Mouse (Mus musculus): ENCODE measurements around the gene Polq. TPM values are rescaled to one million over a fixed set of nuclear protein-coding genes. Genes with fewer than 3 reads are reported as not detected.

Polq gene
- polyA plus RNA-seq, 1 experiment from 2014 or later, result 3.4 TPM

DNA sequence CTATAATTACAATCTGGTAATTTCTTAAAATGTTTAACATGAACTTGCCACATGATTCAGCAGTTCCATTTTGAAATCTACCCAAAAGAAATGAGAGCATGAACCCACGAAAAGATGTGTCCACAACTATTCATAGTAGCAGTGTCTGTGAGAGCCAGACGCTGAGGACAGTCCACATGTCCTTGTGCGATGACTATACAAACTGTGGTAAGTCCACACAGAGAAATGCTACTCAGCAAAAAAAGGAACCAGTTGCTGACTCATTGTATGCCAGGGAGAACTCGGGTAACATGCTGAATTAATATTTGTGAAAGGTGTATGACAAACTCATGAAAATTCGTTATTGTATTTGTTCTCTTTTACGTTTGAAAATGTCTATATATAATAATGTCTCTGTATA, 13.9 kb upstream of the Polq start:
- Histone ChIP-seq H3K27ac (replicated peaks; ENCODE audit: low read depth, low read length) (no peak overlapping the region), H3K9me3 (ENCODE audit: control insufficient read depth, low read length) (no peaks in the 10 kb centered on the region), H3K4me1 (ENCODE audit: control insufficient read depth, insufficient read depth, low read length) (no peaks in the 10 kb centered on the region), H3K4me2 (ENCODE audit: low read length) (no peak overlapping the region), H3K27me3 (ENCODE audit: control insufficient read depth, insufficient read depth, low read length) (no peaks in the 10 kb centered on the region), H3K9ac (replicated peaks; ENCODE audit: low read length) (no peak overlapping the region), H3K36me3 (ENCODE audit: control insufficient read depth, insufficient read depth, low read length) (no peaks in the 10 kb centered on the region), H3K4me3 (replicated peaks; ENCODE audit: low read depth, low read length) (no peak overlapping the region)
- DNase-seq (no peak), ATAC-seq (ENCODE audit: low FRiP score, low TSS enrichment) (no peak)
- whole genome bisulfite sequencing, result 83% methylated on average over 6 of the region's 6 CpGs

DNA sequence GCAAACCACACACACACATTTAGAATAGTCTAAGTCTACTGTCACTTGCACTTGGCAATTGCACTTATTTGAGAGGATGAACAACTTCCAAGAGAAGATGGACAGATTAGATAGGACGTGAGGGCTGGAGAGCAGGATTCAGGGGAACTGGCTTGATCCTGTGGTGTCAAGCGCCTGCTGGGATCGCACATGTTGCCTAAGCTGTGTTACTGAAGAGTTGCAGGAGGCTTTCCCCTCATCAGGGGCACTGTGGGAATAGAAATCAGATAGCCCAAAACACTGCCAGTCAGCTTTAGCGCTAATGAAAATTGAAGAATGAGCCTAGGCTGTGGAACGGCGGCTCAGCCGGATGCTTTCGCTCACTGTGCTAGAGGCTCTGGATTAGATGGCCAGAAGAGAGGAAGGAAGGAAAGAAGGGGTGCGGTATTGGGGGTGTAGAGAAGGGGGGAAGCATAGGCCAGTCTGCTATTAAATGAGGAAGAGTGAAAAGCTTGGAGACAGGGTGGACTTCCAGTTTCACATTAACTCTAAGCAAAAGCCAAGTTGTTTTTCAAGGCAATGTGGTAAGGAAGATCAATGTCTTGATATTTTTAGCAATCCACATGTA, 12.1 kb upstream of the Polq start:
- WGBS, result 87% methylated on average over 9 of the region's 9 CpGs
- ATAC-seq (ENCODE audit: low FRiP score, low TSS enrichment), result no peak
- H3K4me3 ChIP-seq (replicated peaks; ENCODE audit: low read depth, low read length), result no peak overlapping the region
- no peak overlapping the region for H3K27ac ChIP-seq (replicated peaks; ENCODE audit: low read depth, low read length)
- no peaks in the 10 kb centered on the region for H3K36me3 ChIP-seq (ENCODE audit: control insufficient read depth, insufficient read depth, low read length)
- H3K9me3 ChIP-seq (ENCODE audit: control insufficient read depth, low read length), result no peaks in the 10 kb centered on the region
- no peaks in the 10 kb centered on the region for H3K27me3 ChIP-seq (ENCODE audit: control insufficient read depth, insufficient read depth, low read length)
- no peaks in the 10 kb centered on the region for H3K4me1 ChIP-seq (ENCODE audit: control insufficient read depth, insufficient read depth, low read length)
- no peak overlapping the region for H3K4me2 ChIP-seq (ENCODE audit: low read length)
- DNase-seq, result no peak
- H3K9ac ChIP-seq (replicated peaks; ENCODE audit: low read length), result no peak overlapping the region

DNA sequence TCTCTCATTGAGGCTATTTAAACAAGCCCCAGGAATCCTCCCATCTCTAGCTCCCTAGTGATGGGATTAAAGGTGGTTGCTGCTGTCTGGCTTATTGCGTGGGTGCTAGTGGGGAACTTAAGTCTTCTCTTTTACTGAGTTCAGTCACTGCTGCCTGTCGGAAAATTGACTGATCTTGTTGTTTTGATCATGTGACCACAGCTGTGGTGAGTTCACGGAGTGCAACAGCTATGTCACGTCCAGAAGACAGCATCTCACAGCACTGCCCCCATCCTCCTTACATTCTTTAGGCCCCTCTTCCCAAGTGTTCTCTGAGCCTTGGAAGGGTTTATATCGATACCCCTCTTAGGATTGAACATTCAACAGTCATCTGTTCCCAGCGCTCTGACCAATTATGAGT, 2.3 kb upstream of the Polq start:
- Histone ChIP-seq H3K9me3 (ENCODE audit: control insufficient read depth, low read length) (no peaks in the 10 kb centered on the region), H3K4me2 (ENCODE audit: low read length) (no peak overlapping the region), H3K36me3 (ENCODE audit: control insufficient read depth, insufficient read depth, low read length) (no peaks in the 10 kb centered on the region), H3K27ac (replicated peaks; ENCODE audit: low read depth, low read length) (no peak overlapping the region), H3K9ac (replicated peaks; ENCODE audit: low read length) (no peak overlapping the region), H3K4me1 (ENCODE audit: control insufficient read depth, insufficient read depth, low read length) (peaks cover 10% of the 10 kb centered on the region), H3K27me3 (ENCODE audit: control insufficient read depth, insufficient read depth, low read length) (no peaks in the 10 kb centered on the region), H3K4me3 (replicated peaks; ENCODE audit: low read depth, low read length) (no peak overlapping the region)
- DNase-seq, result no peak
- WGBS, result 73% methylated on average over 6 of the region's 6 CpGs
- ATAC-seq (ENCODE audit: low FRiP score, low TSS enrichment), result no peak

DNA sequence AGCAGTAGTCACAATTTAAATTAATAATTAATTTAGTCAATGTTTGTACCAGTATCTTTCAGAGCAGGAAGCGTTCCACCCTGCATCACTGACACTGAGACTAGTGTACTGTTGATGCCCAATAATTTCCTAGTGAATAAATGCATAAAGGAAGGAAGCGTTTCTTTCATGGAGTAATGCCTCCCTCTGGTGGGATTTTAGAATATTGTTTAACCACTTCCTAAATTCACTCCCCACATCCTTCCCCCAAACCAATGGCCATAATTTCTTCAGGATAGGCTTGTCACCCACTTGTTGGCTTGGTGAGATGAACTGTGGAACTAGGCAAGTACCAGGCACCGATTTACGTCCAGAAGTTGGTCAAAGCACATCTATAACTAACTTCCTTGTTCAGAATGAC, 1.2 kb upstream of the Polq start:
- Histone ChIP-seq H3K4me3 (replicated peaks; ENCODE audit: low read depth, low read length) (no peak overlapping the region), H3K36me3 (ENCODE audit: control insufficient read depth, insufficient read depth, low read length) (no peaks in the 10 kb centered on the region), H3K9me3 (ENCODE audit: control insufficient read depth, low read length) (no peaks in the 10 kb centered on the region), H3K27ac (replicated peaks; ENCODE audit: low read depth, low read length) (no peak overlapping the region), H3K27me3 (ENCODE audit: control insufficient read depth, insufficient read depth, low read length) (no peaks in the 10 kb centered on the region), H3K4me2 (ENCODE audit: low read length) (no peak overlapping the region), H3K9ac (replicated peaks; ENCODE audit: low read length) (no peak overlapping the region), H3K4me1 (ENCODE audit: control insufficient read depth, insufficient read depth, low read length) (peaks cover 10% of the 10 kb centered on the region)
- DNase-seq, result peak; percentile 85
- 56% methylated on average over 4 of the region's 4 CpGs for WGBS
- ATAC-seq (ENCODE audit: low FRiP score, low TSS enrichment), result peak; percentile 46

DNA sequence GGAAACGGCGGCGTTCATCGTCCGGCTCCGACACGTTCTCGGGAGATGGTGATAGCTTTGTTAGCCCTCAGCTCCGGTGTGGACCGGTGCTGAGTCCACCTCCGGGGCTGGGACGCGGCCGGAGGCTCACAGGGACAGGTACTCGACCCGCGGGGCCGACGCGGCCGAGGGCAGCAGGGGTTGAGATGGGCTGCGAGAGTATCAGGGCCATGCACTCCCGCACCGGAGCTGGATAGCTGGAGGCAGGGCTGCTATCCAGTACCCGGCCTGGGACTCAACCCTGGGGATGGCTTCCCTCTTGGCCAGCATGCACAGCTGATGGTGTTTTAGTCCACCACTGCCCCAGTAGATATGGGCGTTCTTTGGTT, 320 bp downstream of the Polq start:
- no peaks in the 10 kb centered on the region for H3K27me3 ChIP-seq (ENCODE audit: control insufficient read depth, insufficient read depth, low read length)
- H3K4me2 ChIP-seq (ENCODE audit: low read length), result peak overlapping the region; percentile 93
- peak overlapping the region; percentile 77 for H3K4me3 ChIP-seq (replicated peaks; ENCODE audit: low read depth, low read length)
- H3K27ac ChIP-seq (replicated peaks; ENCODE audit: low read depth, low read length), result no peak overlapping the region
- ATAC-seq (ENCODE audit: low FRiP score, low TSS enrichment) (peak; percentile 59), DNase-seq (no peak)
- WGBS, result under 1% methylated on average over 26 of the region's 26 CpGs
- peak overlapping the region; percentile 60 for H3K9ac ChIP-seq (replicated peaks; ENCODE audit: low read length)
- peaks cover 10% of the 10 kb centered on the region for H3K4me1 ChIP-seq (ENCODE audit: control insufficient read depth, insufficient read depth, low read length)
- no peaks in the 10 kb centered on the region for H3K9me3 ChIP-seq (ENCODE audit: control insufficient read depth, low read length)
- no peaks in the 10 kb centered on the region for H3K36me3 ChIP-seq (ENCODE audit: control insufficient read depth, insufficient read depth, low read length)

DNA sequence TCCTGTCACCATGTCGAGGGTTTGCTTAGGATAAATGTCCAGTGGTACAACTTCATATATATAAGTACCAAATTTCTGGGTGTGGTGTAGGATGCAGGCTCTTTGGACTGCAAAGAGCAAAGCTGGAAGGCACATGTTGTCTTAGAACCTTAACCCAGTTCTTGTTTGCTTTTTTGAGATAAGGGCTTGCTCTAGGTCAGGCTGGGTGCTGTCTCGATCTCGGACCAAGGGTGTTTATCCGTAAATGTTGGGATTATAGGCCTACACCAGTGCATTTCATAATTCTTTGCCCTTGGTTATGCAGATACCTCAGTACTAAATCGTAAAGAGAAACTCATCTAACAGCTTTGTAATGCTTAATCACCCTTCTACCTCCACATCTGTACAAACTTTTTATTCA, 750 bp downstream of the Polq start:
- peak overlapping the region; percentile 93 for H3K4me2 ChIP-seq (ENCODE audit: low read length)
- H3K4me3 ChIP-seq (replicated peaks; ENCODE audit: low read depth, low read length), result peak overlapping the region; percentile 77
- H3K9me3 ChIP-seq (ENCODE audit: control insufficient read depth, low read length), result no peaks in the 10 kb centered on the region
- H3K4me1 ChIP-seq (ENCODE audit: control insufficient read depth, insufficient read depth, low read length), result peaks cover 10% of the 10 kb centered on the region
- 57% methylated on average over 5 of the region's 5 CpGs for WGBS
- no peaks in the 10 kb centered on the region for H3K36me3 ChIP-seq (ENCODE audit: control insufficient read depth, insufficient read depth, low read length)
- no peak for DNase-seq
- no peaks in the 10 kb centered on the region for H3K27me3 ChIP-seq (ENCODE audit: control insufficient read depth, insufficient read depth, low read length)
- no peak for ATAC-seq (ENCODE audit: low FRiP score, low TSS enrichment)
- no peak overlapping the region for H3K27ac ChIP-seq (replicated peaks; ENCODE audit: low read depth, low read length)
- peak overlapping the region; percentile 60; the same call in 1 of the 2 replicates for H3K9ac ChIP-seq (replicated peaks; ENCODE audit: low read length)

DNA sequence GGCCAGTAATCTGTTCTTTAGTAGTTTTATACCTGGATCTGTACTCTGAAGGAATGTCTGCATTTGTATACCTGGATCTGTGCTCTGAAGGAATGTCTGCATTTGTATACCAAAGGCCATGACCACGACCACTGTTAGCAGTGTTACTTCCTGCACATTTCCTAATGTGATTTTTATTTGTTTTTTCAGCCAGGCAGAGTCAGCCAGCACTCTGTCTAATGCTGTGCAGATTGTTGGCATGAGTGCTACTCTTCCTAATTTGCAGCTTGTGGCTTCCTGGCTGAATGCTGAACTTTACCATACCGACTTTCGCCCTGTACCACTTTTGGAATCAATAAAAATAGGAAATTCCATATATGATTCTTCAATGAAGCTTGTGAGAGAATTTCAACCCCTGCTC, 16.0 kb downstream of the Polq start:
- Histone ChIP-seq H3K36me3 (ENCODE audit: control insufficient read depth, insufficient read depth, low read length) (no peaks in the 10 kb centered on the region), H3K9ac (replicated peaks; ENCODE audit: low read length) (no peak overlapping the region), H3K9me3 (ENCODE audit: control insufficient read depth, low read length) (no peaks in the 10 kb centered on the region), H3K27me3 (ENCODE audit: control insufficient read depth, insufficient read depth, low read length) (no peaks in the 10 kb centered on the region), H3K4me1 (ENCODE audit: control insufficient read depth, insufficient read depth, low read length) (no peaks in the 10 kb centered on the region), H3K4me3 (replicated peaks; ENCODE audit: low read depth, low read length) (no peak overlapping the region), H3K27ac (replicated peaks; ENCODE audit: low read depth, low read length) (no peak overlapping the region), H3K4me2 (ENCODE audit: low read length) (no peak overlapping the region)
- ATAC-seq (ENCODE audit: low FRiP score, low TSS enrichment) (no peak), DNase-seq (no peak)
- 91% methylated on average over 3 of the region's 3 CpGs for WGBS

DNA sequence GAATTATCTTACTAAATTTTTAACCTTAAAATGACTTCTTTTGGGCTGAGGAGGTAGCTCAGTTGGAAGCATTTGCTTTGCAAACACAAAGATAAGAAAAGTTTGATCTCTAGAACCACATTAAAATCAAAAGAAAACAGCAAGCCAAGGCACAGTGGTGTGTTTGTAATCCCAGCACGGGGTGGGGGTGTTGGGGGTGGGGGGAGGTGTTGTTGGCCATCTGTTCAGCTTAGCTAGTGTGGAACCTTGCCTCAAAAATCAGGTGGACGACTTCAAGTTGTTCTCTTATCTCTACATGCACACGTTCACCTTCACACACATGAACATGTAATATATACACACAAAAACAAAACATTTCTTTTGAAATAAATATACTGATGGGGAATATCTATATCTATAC, 20.4 kb downstream of the Polq start:
- DNase-seq (no peak), ATAC-seq (ENCODE audit: low FRiP score, low TSS enrichment) (no peak)
- H3K9me3 ChIP-seq (ENCODE audit: control insufficient read depth, low read length), result no peaks in the 10 kb centered on the region
- H3K4me3 ChIP-seq (replicated peaks; ENCODE audit: low read depth, low read length), result no peak overlapping the region
- no peak overlapping the region for H3K27ac ChIP-seq (replicated peaks; ENCODE audit: low read depth, low read length)
- H3K9ac ChIP-seq (replicated peaks; ENCODE audit: low read length), result no peak overlapping the region
- 85% methylated on average over 3 of the region's 3 CpGs for WGBS
- H3K4me2 ChIP-seq (ENCODE audit: low read length), result no peak overlapping the region
- H3K4me1 ChIP-seq (ENCODE audit: control insufficient read depth, insufficient read depth, low read length), result no peaks in the 10 kb centered on the region
- H3K27me3 ChIP-seq (ENCODE audit: control insufficient read depth, insufficient read depth, low read length), result no peaks in the 10 kb centered on the region
- H3K36me3 ChIP-seq (ENCODE audit: control insufficient read depth, insufficient read depth, low read length), result peaks cover 10% of the 10 kb centered on the region; the same call in 1 of the 2 replicates

DNA sequence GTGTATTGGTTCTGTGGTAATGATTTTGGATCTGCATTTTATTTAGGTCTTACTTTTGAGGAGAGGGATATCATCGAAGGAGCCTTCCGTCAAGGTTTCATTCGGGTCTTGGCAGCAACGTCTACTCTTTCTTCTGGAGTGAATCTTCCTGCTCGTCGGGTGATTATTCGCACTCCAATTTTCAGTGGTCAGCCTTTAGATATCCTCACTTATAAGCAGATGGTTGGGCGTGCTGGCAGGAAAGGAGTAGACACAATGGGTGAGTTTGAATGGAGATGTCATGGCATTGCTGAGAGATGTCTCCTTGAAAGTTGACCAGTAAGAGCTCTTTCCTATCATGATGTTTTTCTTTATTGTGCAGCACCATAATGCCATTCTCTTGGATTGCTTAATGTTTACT, 23.2 kb downstream of the Polq start:
- Histone ChIP-seq H3K4me2 (ENCODE audit: low read length) (no peak overlapping the region), H3K27ac (replicated peaks; ENCODE audit: low read depth, low read length) (no peak overlapping the region), H3K9ac (replicated peaks; ENCODE audit: low read length) (no peak overlapping the region), H3K36me3 (ENCODE audit: control insufficient read depth, insufficient read depth, low read length) (peaks cover 10% of the 10 kb centered on the region; the same call in 1 of the 2 replicates), H3K9me3 (ENCODE audit: control insufficient read depth, low read length) (no peaks in the 10 kb centered on the region), H3K4me3 (replicated peaks; ENCODE audit: low read depth, low read length) (no peak overlapping the region), H3K4me1 (ENCODE audit: control insufficient read depth, insufficient read depth, low read length) (no peaks in the 10 kb centered on the region), H3K27me3 (ENCODE audit: control insufficient read depth, insufficient read depth, low read length) (no peaks in the 10 kb centered on the region)
- WGBS, result 93% methylated on average over 8 of the region's 8 CpGs
- ATAC-seq (ENCODE audit: low FRiP score, low TSS enrichment) (no peak), DNase-seq (no peak)

Measured in midbrain, embryonic 14.5 days (tissue).